Mouse (Mus musculus): ENCODE results near the gene Dock1.

- TF ChIP-seq CTCF (IDR thresholded peaks at IDR 0.05; ENCODE audit: low read depth, low read length) (no peak), POLR2A (IDR thresholded peaks at IDR 0.05; ENCODE audit: insufficient read depth, low read length) (no peak)
Observed at GRCm38 (mm10) chr7:135065301-135065700, 394.8 kb downstream of the Dock1 start.
